In genomic region chr5:139910755-139911300, GRCm38 (mm10) we compare ENCODE assay signal across 11 mouse cellular contexts. TPM values are rescaled to one million over a fixed set of nuclear protein-coding genes. Genes with fewer than 3 reads are reported as not detected.
DNase-seq lines count a peak whose midpoint lies in the region; ATAC-seq and TF ChIP-seq lines count a peak whose summit lies in the region.
"Had no signal": no experiment of that assay in that cellular context is flagged by ENCODE, and none has a peak within 500 bp of the region (broad histone marks: within the 10 kb centered on the region; RNA-seq: fewer than 3 reads in every experiment).

No protein-coding gene starts in this region.

- no peak overlapping the region for H3K27ac ChIP-seq in testis, adult 2 months (ENCODE audit: control insufficient read depth, insufficient read depth, low read depth, low read length)
- peak overlapping the region; percentile 79; the same call in 1 of the 2 replicates for H3K27ac ChIP-seq in hindbrain, embryonic 10.5 days
- H3K27ac ChIP-seq in midbrain, embryonic 13.5 days = no peak overlapping the region
- H3K27ac ChIP-seq: kidney, embryonic 15.5 days; liver, embryonic 14.5 days; stomach, postnatal 0 days had no signal

- H3K9me3 ChIP-seq in hindbrain, embryonic 10.5 days = no peaks in the 10 kb centered on the region
- H3K9me3 ChIP-seq in midbrain, embryonic 13.5 days = no peaks in the 10 kb centered on the region
- H3K9me3 ChIP-seq: kidney, embryonic 15.5 days had no signal

- intact Hi-C loops in left cerebral cortex, postnatal 14 days (cut with DNase I) = no loop called here

- DNase-seq in testis, postnatal 10 days (ENCODE audit: low spot score) = no peak
- no peak for DNase-seq in hindbrain, embryonic 10.5 days (ENCODE audit: low spot score)
- no peak for DNase-seq in T-cell, adult 2 months (ENCODE audit: low spot score)
- no peak for DNase-seq in left cerebral cortex, postnatal 14 days (ENCODE audit: low spot score in 2 of 2)
- DNase-seq in layer of hippocampus, postnatal 25 days (ENCODE audit: extremely low spot score in 1 of 2, low spot score in 1 of 2) = no peak
- DNase-seq: gastrocnemius, postnatal 36 days had no signal

- H3K4me1 ChIP-seq in testis, adult 2 months (ENCODE audit: control insufficient read depth, insufficient read depth, low read length) = peaks cover 41% of the 10 kb centered on the region
- peaks cover 81% of the 10 kb centered on the region for H3K4me1 ChIP-seq in hindbrain, embryonic 10.5 days (replicated peaks)
- H3K4me1 ChIP-seq in midbrain, embryonic 13.5 days (replicated peaks) = peaks cover 63% of the 10 kb centered on the region

- no peak for TF ChIP-seq CTCF in testis, adult 2 months (IDR thresholded peaks at IDR 0.05; ENCODE audit: control insufficient read depth, insufficient read depth, insufficient replicate concordance, low read depth, low read length)

- H3K36me3 ChIP-seq in testis, adult 2 months (ENCODE audit: control insufficient read depth, insufficient read depth, low read length) = no peaks in the 10 kb centered on the region
- no peaks in the 10 kb centered on the region for H3K36me3 ChIP-seq in hindbrain, embryonic 10.5 days
- no peaks in the 10 kb centered on the region for H3K36me3 ChIP-seq in midbrain, embryonic 13.5 days
- H3K36me3 ChIP-seq: kidney, embryonic 15.5 days had no signal

- H3K27me3 ChIP-seq in testis, adult 2 months (ENCODE audit: control insufficient read depth, insufficient read depth, low read length) = peaks cover 15% of the 10 kb centered on the region
- peaks cover 100% of the 10 kb centered on the region for H3K27me3 ChIP-seq in hindbrain, embryonic 10.5 days (ENCODE audit: insufficient read depth, poor library complexity, severe bottlenecking)
- peaks cover 95% of the 10 kb centered on the region for H3K27me3 ChIP-seq in midbrain, embryonic 13.5 days

- WGBS in hindbrain, embryonic 10.5 days = 9% methylated on average over 3 of the region's 3 CpGs
- 11% methylated on average over 3 of the region's 3 CpGs for WGBS in midbrain, embryonic 13.5 days

- no peak for TF ChIP-seq POLR2A in testis, adult 2 months (IDR thresholded peaks at IDR 0.05; ENCODE audit: control insufficient read depth, low read depth, low read length)

- peak overlapping the region; percentile 84 for H3K4me3 ChIP-seq in testis, adult 2 months (ENCODE audit: control insufficient read depth, low read depth, low read length)
- peak overlapping the region; percentile 76 for H3K4me3 ChIP-seq in hindbrain, embryonic 10.5 days
- no peak overlapping the region for H3K4me3 ChIP-seq in midbrain, embryonic 13.5 days (replicated peaks)

- peak overlapping the region; percentile 91 for H3K4me2 ChIP-seq in midbrain, embryonic 13.5 days (replicated peaks)

- no peak for ATAC-seq in midbrain, embryonic 13.5 days

- H3K9ac ChIP-seq in midbrain, embryonic 13.5 days (replicated peaks) = no peak overlapping the region
- H3K9ac ChIP-seq: kidney, embryonic 15.5 days; liver, embryonic 14.5 days had no signal

RNA-seq across cellular contexts. Expression of gene Elfn1, which starts 3.1 kb away (rescaled TPM):
- polyA plus RNA-seq in testis, adult 2 months (2012; rRNA removed) = 55.6 and 61.9 TPM in 2 replicates
- 0.31 and 2.6 TPM in 2 replicates for polyA plus RNA-seq in hindbrain, embryonic 10.5 days (2016; fragmentation: Nextera tagmentation; extraction: Ambion mirVana)
- polyA plus RNA-seq in midbrain, embryonic 13.5 days (2015; fragmentation: Nextera tagmentation; extraction: Ambion mirVana) = 0.80 and 1.1 TPM in 2 replicates
- total RNA-seq in left cerebral cortex, postnatal 14 days (2021) = 10 to 100 TPM; 38.6 to 41.7 TPM
- total RNA-seq in layer of hippocampus, postnatal 25 days (2021) = 10 to 100 TPM; 27.4 to 29.4 TPM
- total RNA-seq: gastrocnemius, postnatal 36 days had no signal

Comparison
In these comparisons a context has a peak if more than half of its experiments do, and no peak if none do; other contexts are left out.
1. RNA of gene Elfn1, which starts 3.1 kb away (polyA plus RNA-seq): 55.6 to 61.9 TPM in testis, adult 2 months; 0.31 to 2.6 TPM in hindbrain, embryonic 10.5 days and 0.80 to 1.1 TPM in midbrain, embryonic 13.5 days; every median in the first group is over 10 times any median in the second.